Mouse (Mus musculus): ENCODE measurements around the gene Setd2. TPM values are rescaled to one million over a fixed set of nuclear protein-coding genes. Genes with fewer than 3 reads are reported as not detected.
A peak's percentile ranks its signal among the peaks of the same experiment; 100 is the strongest.

Gene Setd2
- polyA plus RNA-seq, 1 experiment from 2014 or later: 29.0 TPM

- ATAC-seq (ENCODE audit: insufficient read depth, low FRiP score): no peak
Measured at GRCm38 (mm10) chr9:110631191-110631590, 98.8 kb downstream of the Setd2 start.

GRCm38 (mm10) chr9:110631651-110632275, 99.4 kb downstream of the Setd2 start:
- no peaks in the 10 kb centered on the region for H3K4me1 ChIP-seq (ENCODE audit: control insufficient read depth, insufficient read depth, low read length)
- H3K36me3 ChIP-seq (ENCODE audit: control insufficient read depth, insufficient read depth, low read length): no peaks in the 10 kb centered on the region
- WGBS: 38% methylated on average over 30 of the region's 30 CpGs
- H3K4me2 ChIP-seq (ENCODE audit: low read depth, low read length): peak overlapping the region; percentile 10
- no peak overlapping the region for H3K27ac ChIP-seq (ENCODE audit: low read length)
- H3K27me3 ChIP-seq (ENCODE audit: control insufficient read depth, insufficient read depth, low read length): peaks cover 16% of the 10 kb centered on the region
- no peak overlapping the region for H3K4me3 ChIP-seq (replicated peaks; ENCODE audit: low read length)
- no peak; the same call in 1 of the 2 replicates for ATAC-seq (ENCODE audit: insufficient read depth, low FRiP score)
- no peak overlapping the region for H3K9ac ChIP-seq (ENCODE audit: low read length)
- no peaks in the 10 kb centered on the region for H3K9me3 ChIP-seq (replicated peaks; ENCODE audit: control insufficient read depth, low read length)

More at GRCm38 (mm10) chr9:110631191-110631590, 98.8 kb downstream of the Setd2 start:
- peaks cover 16% of the 10 kb centered on the region for H3K27me3 ChIP-seq (ENCODE audit: control insufficient read depth, insufficient read depth, low read length)
- 27% methylated on average over 10 of the region's 10 CpGs for WGBS
- no peak overlapping the region for H3K27ac ChIP-seq (ENCODE audit: low read length)
- no peaks in the 10 kb centered on the region for H3K9me3 ChIP-seq (replicated peaks; ENCODE audit: control insufficient read depth, low read length)
- no peaks in the 10 kb centered on the region for H3K4me1 ChIP-seq (ENCODE audit: control insufficient read depth, insufficient read depth, low read length)
- H3K4me3 ChIP-seq (replicated peaks; ENCODE audit: low read length): no peak overlapping the region
- peak overlapping the region; percentile 10; the same call in 1 of the 2 replicates for H3K4me2 ChIP-seq (ENCODE audit: low read depth, low read length)
- H3K36me3 ChIP-seq (ENCODE audit: control insufficient read depth, insufficient read depth, low read length): no peaks in the 10 kb centered on the region
- no peak overlapping the region for H3K9ac ChIP-seq (ENCODE audit: low read length)

GRCm38 (mm10) chr9:110632671-110633070, 100.3 kb downstream of the Setd2 start:
- Histone ChIP-seq H3K36me3 (ENCODE audit: control insufficient read depth, insufficient read depth, low read length) (no peaks in the 10 kb centered on the region), H3K4me3 (replicated peaks; ENCODE audit: low read length) (no peak overlapping the region), H3K9me3 (replicated peaks; ENCODE audit: control insufficient read depth, low read length) (no peaks in the 10 kb centered on the region), H3K27me3 (ENCODE audit: control insufficient read depth, insufficient read depth, low read length) (peaks cover 16% of the 10 kb centered on the region), H3K4me1 (ENCODE audit: control insufficient read depth, insufficient read depth, low read length) (no peaks in the 10 kb centered on the region), H3K27ac (ENCODE audit: low read length) (no peak overlapping the region), H3K9ac (ENCODE audit: low read length) (no peak overlapping the region), H3K4me2 (ENCODE audit: low read depth, low read length) (no peak overlapping the region)
- WGBS: 80% methylated on average over 15 of the region's 15 CpGs
- no peak for ATAC-seq (ENCODE audit: insufficient read depth, low FRiP score)

- no peaks in the 10 kb centered on the region for H3K36me3 ChIP-seq (ENCODE audit: control insufficient read depth, insufficient read depth, low read length)
- no peaks in the 10 kb centered on the region for H3K4me1 ChIP-seq (ENCODE audit: control insufficient read depth, insufficient read depth, low read length)
- no peak overlapping the region for H3K9ac ChIP-seq (ENCODE audit: low read length)
- WGBS: 81% methylated on average over 17 of the region's 17 CpGs
- no peak overlapping the region for H3K4me2 ChIP-seq (ENCODE audit: low read depth, low read length)
- H3K27me3 ChIP-seq (ENCODE audit: control insufficient read depth, insufficient read depth, low read length): peaks cover 16% of the 10 kb centered on the region
- ATAC-seq (ENCODE audit: insufficient read depth, low FRiP score): no peak
- H3K27ac ChIP-seq (ENCODE audit: low read length): no peak overlapping the region
- H3K9me3 ChIP-seq (replicated peaks; ENCODE audit: control insufficient read depth, low read length): no peaks in the 10 kb centered on the region
- H3K4me3 ChIP-seq (replicated peaks; ENCODE audit: low read length): no peak overlapping the region
Measured at GRCm38 (mm10) chr9:110633882-110634281, 101.5 kb downstream of the Setd2 start.

- H3K4me3 ChIP-seq (replicated peaks; ENCODE audit: low read length): no peak overlapping the region
- H3K27me3 ChIP-seq (ENCODE audit: control insufficient read depth, insufficient read depth, low read length): peaks cover 16% of the 10 kb centered on the region
- H3K9me3 ChIP-seq (replicated peaks; ENCODE audit: control insufficient read depth, low read length): no peaks in the 10 kb centered on the region
- 12% methylated on average over 19 of the region's 19 CpGs for WGBS
- H3K36me3 ChIP-seq (ENCODE audit: control insufficient read depth, insufficient read depth, low read length): no peaks in the 10 kb centered on the region
- no peaks in the 10 kb centered on the region for H3K4me1 ChIP-seq (ENCODE audit: control insufficient read depth, insufficient read depth, low read length)
- no peak overlapping the region for H3K27ac ChIP-seq (ENCODE audit: low read length)
- no peak overlapping the region for H3K9ac ChIP-seq (ENCODE audit: low read length)
- no peak overlapping the region for H3K4me2 ChIP-seq (ENCODE audit: low read depth, low read length)
- no peak for ATAC-seq (ENCODE audit: insufficient read depth, low FRiP score)
Measured at GRCm38 (mm10) chr9:110635225-110635624, 102.8 kb downstream of the Setd2 start.

- H3K4me1 ChIP-seq (ENCODE audit: control insufficient read depth, insufficient read depth, low read length): no peaks in the 10 kb centered on the region
- no peaks in the 10 kb centered on the region for H3K9me3 ChIP-seq (replicated peaks; ENCODE audit: control insufficient read depth, low read length)
- H3K36me3 ChIP-seq (ENCODE audit: control insufficient read depth, insufficient read depth, low read length): no peaks in the 10 kb centered on the region
- H3K27ac ChIP-seq (ENCODE audit: low read length): no peak overlapping the region
- no peak overlapping the region for H3K4me3 ChIP-seq (replicated peaks; ENCODE audit: low read length)
- peak; percentile 12; the same call in 1 of the 2 replicates for ATAC-seq (ENCODE audit: insufficient read depth, low FRiP score)
- no peaks in the 10 kb centered on the region for H3K27me3 ChIP-seq (ENCODE audit: control insufficient read depth, insufficient read depth, low read length)
- no peak overlapping the region for H3K9ac ChIP-seq (ENCODE audit: low read length)
- no peak overlapping the region for H3K4me2 ChIP-seq (ENCODE audit: low read depth, low read length)
- WGBS: 78% methylated on average over 10 of the region's 10 CpGs
Measured at GRCm38 (mm10) chr9:110638611-110639021, 106.2 kb downstream of the Setd2 start.

GRCm38 (mm10) chr9:110641006-110641405, 108.6 kb downstream of the Setd2 start:
- Histone ChIP-seq H3K27ac (ENCODE audit: low read length) (no peak overlapping the region), H3K4me3 (replicated peaks; ENCODE audit: low read length) (no peak overlapping the region), H3K4me2 (ENCODE audit: low read depth, low read length) (no peak overlapping the region), H3K36me3 (ENCODE audit: control insufficient read depth, insufficient read depth, low read length) (no peaks in the 10 kb centered on the region), H3K4me1 (ENCODE audit: control insufficient read depth, insufficient read depth, low read length) (no peaks in the 10 kb centered on the region), H3K27me3 (ENCODE audit: control insufficient read depth, insufficient read depth, low read length) (no peaks in the 10 kb centered on the region), H3K9me3 (replicated peaks; ENCODE audit: control insufficient read depth, low read length) (no peaks in the 10 kb centered on the region), H3K9ac (ENCODE audit: low read length) (no peak overlapping the region)
- ATAC-seq (ENCODE audit: insufficient read depth, low FRiP score): no peak
- 76% methylated on average over 5 of the region's 5 CpGs for WGBS

- no peak for ATAC-seq (ENCODE audit: insufficient read depth, low FRiP score)
- H3K36me3 ChIP-seq (ENCODE audit: control insufficient read depth, insufficient read depth, low read length): no peaks in the 10 kb centered on the region
Measured at GRCm38 (mm10) chr9:110642812-110643524, 110.6 kb downstream of the Setd2 start.

GRCm38 (mm10) chr9:110643787-110644186, 111.4 kb downstream of the Setd2 start:
- no peak overlapping the region for H3K4me3 ChIP-seq (replicated peaks; ENCODE audit: low read length)
- no peak overlapping the region for H3K9ac ChIP-seq (ENCODE audit: low read length)
- no peaks in the 10 kb centered on the region for H3K36me3 ChIP-seq (ENCODE audit: control insufficient read depth, insufficient read depth, low read length)
- no peaks in the 10 kb centered on the region for H3K4me1 ChIP-seq (ENCODE audit: control insufficient read depth, insufficient read depth, low read length)
- H3K27ac ChIP-seq (ENCODE audit: low read length): no peak overlapping the region
- no peaks in the 10 kb centered on the region for H3K9me3 ChIP-seq (replicated peaks; ENCODE audit: control insufficient read depth, low read length)
- ATAC-seq (ENCODE audit: insufficient read depth, low FRiP score): no peak
- no peaks in the 10 kb centered on the region for H3K27me3 ChIP-seq (ENCODE audit: control insufficient read depth, insufficient read depth, low read length)
- H3K4me2 ChIP-seq (ENCODE audit: low read depth, low read length): no peak overlapping the region
- WGBS: 56% methylated on average over 9 of the region's 9 CpGs

More at GRCm38 (mm10) chr9:110642812-110643524, 110.6 kb downstream of the Setd2 start:
- no peaks in the 10 kb centered on the region for H3K4me1 ChIP-seq (ENCODE audit: control insufficient read depth, insufficient read depth, low read length)
- H3K9ac ChIP-seq (ENCODE audit: low read length): no peak overlapping the region
- H3K4me3 ChIP-seq (replicated peaks; ENCODE audit: low read length): no peak overlapping the region
- no peak overlapping the region for H3K27ac ChIP-seq (ENCODE audit: low read length)
- no peak overlapping the region for H3K4me2 ChIP-seq (ENCODE audit: low read depth, low read length)
- H3K27me3 ChIP-seq (ENCODE audit: control insufficient read depth, insufficient read depth, low read length): no peaks in the 10 kb centered on the region
- H3K9me3 ChIP-seq (replicated peaks; ENCODE audit: control insufficient read depth, low read length): no peaks in the 10 kb centered on the region
- WGBS: 51% methylated on average over 5 of the region's 5 CpGs
